Mouse (Mus musculus) small intestine, adult 2 months (tissue): ENCODE data around the gene Gm20388. TPM values are rescaled to one million over a fixed set of nuclear protein-coding genes. Genes with fewer than 3 reads are reported as not detected.

ENCODE experiments used
- H3K27ac ChIP-seq: fragments of 200-500 bp; 2 replicates; pipeline ENCODE4 v1.5.1; 2012; ENCODE audit warnings: low read depth, low read length, control low read depth, inconsistent platforms; ENCODE audit not compliant: insufficient read depth
- H3K27me3 ChIP-seq: fragments of 200-500 bp; 2 replicates; pipeline ENCODE4 v1.6.1; 2012; ENCODE audit warnings: mild to moderate bottlenecking, moderate library complexity, low read length, inconsistent platforms; ENCODE audit not compliant: control insufficient read depth, insufficient read depth
- H3K36me3 ChIP-seq: fragments of 200-500 bp; 2 replicates; pipeline ENCODE4 v1.6.1; 2012; ENCODE audit warnings: mild to moderate bottlenecking, low read length, control low read depth, inconsistent platforms; ENCODE audit not compliant: control insufficient read depth, insufficient read depth
- H3K4me1 ChIP-seq: fragments of 200-500 bp; 2 replicates; pipeline ENCODE4 v1.6.1; 2012; ENCODE audit warnings: low read length, inconsistent platforms, mixed read lengths; ENCODE audit not compliant: control insufficient read depth, insufficient read depth, insufficient read length
- H3K4me3 ChIP-seq: fragments of 200-500 bp; 2 replicates; pipeline ENCODE4 v1.5.1; 2012; ENCODE audit warnings: low read depth, mild to moderate bottlenecking, control low read depth, inconsistent platforms, low read length, moderate library complexity
- CTCF ChIP-seq: fragments of 200-500 bp; IDR thresholded peaks from 2 replicates; pipeline ENCODE4 v1.5.1; 2012; ENCODE audit warnings: low read depth, mild to moderate bottlenecking, control low read depth, inconsistent platforms, low read length, moderate library complexity, mixed read lengths; ENCODE audit not compliant: insufficient replicate concordance, insufficient read length; ENCODE audit errors: extremely low read depth
- POLR2A ChIP-seq: fragments of 200-500 bp; IDR thresholded peaks from 2 replicates; pipeline ENCODE4 v1.6.1; 2012; ENCODE audit warnings: low read depth, mild to moderate bottlenecking, control low read depth, inconsistent platforms, low read length, moderate library complexity
- WGBS: fragments of 180-500 bp; shearing (Covaris S2); methylation state at CpG from one replicate; pipeline ENCODE4 v1.1.7; 2018; 5-methylcytosine and 5-hydroxymethylcytosine counted together
- polyA plus RNA-seq: library from polyadenylated mRNA; depleted of rRNA; stranded (reverse); fragments of >200 nt; gene quantifications from 2 replicates; pipeline ENCODE4 v1.2.3, GENCODE M21; 2012

Gm20388 gene
- polyA plus RNA-seq, 1 experiment, result 37.3 TPM

- no peaks in the 10 kb centered on the region for H3K27me3 ChIP-seq
- peak overlapping the region; percentile 7; the same call in 1 of the 2 replicates for H3K27ac ChIP-seq
- H3K36me3 ChIP-seq, result no peaks in the 10 kb centered on the region
- TF ChIP-seq POLR2A (no peak), CTCF (no peak)
- 27% methylated on average over 3 of the region's 3 CpGs for WGBS
- no peak overlapping the region for H3K4me3 ChIP-seq
- H3K4me1 ChIP-seq, result peaks cover 23% of the 10 kb centered on the region
Measured at GRCm38 (mm10) chr8:123799885-123800284, 3889.2 kb downstream of the Gm20388 start.

GRCm38 (mm10) chr8:123800867-123801266 is 3890.2 kb downstream of the Gm20388 start:
- TF ChIP-seq CTCF (no peak), POLR2A (no peak)
- 94% methylated on average over 7 of the region's 7 CpGs for WGBS
- Histone ChIP-seq H3K36me3 (no peaks in the 10 kb centered on the region), H3K27ac (no peak overlapping the region), H3K4me1 (peaks cover 25% of the 10 kb centered on the region), H3K27me3 (no peaks in the 10 kb centered on the region), H3K4me3 (no peak overlapping the region)

- TF ChIP-seq CTCF (no peak), POLR2A (no peak)
- 79% methylated on average over 2 of the region's 2 CpGs for WGBS
- H3K36me3 ChIP-seq, result no peaks in the 10 kb centered on the region
- H3K27ac ChIP-seq, result no peak overlapping the region
- no peaks in the 10 kb centered on the region for H3K27me3 ChIP-seq
- no peak overlapping the region for H3K4me3 ChIP-seq
- peaks cover 20% of the 10 kb centered on the region for H3K4me1 ChIP-seq
Measured at GRCm38 (mm10) chr8:123801538-123801937, 3890.9 kb downstream of the Gm20388 start.

GRCm38 (mm10) chr8:123803639-123804038 is 3893.0 kb downstream of the Gm20388 start:
- WGBS, result 76% methylated on average over 1 of the region's 1 CpGs
- H3K4me1 ChIP-seq, result peaks cover 19% of the 10 kb centered on the region
- TF ChIP-seq CTCF (no peak), POLR2A (no peak)
- H3K4me3 ChIP-seq, result no peak overlapping the region
- no peak overlapping the region for H3K27ac ChIP-seq
- no peaks in the 10 kb centered on the region for H3K27me3 ChIP-seq
- H3K36me3 ChIP-seq, result no peaks in the 10 kb centered on the region

- H3K27ac ChIP-seq, result no peak overlapping the region
Measured at GRCm38 (mm10) chr8:123804586-123804985, 3893.9 kb downstream of the Gm20388 start.

GRCm38 (mm10) chr8:123805209-123805717 is 3894.6 kb downstream of the Gm20388 start:
- H3K27me3 ChIP-seq, result no peaks in the 10 kb centered on the region

More at GRCm38 (mm10) chr8:123804586-123804985, 3893.9 kb downstream of the Gm20388 start:
- Histone ChIP-seq H3K4me3 (no peak overlapping the region), H3K4me1 (peaks cover 19% of the 10 kb centered on the region), H3K36me3 (peaks cover 2% of the 10 kb centered on the region; the same call in 1 of the 2 replicates), H3K27me3 (no peaks in the 10 kb centered on the region)
- 41% methylated on average over 7 of the region's 7 CpGs for WGBS
- no peak for TF ChIP-seq CTCF
- TF ChIP-seq POLR2A, result no peak

GRCm38 (mm10) chr8:123805718-123806373 is 3895.2 kb downstream of the Gm20388 start, which contains the start of gene Rab4a:
Rab4a (plus strand) TSS chr8:123805985.
- Histone ChIP-seq H3K4me1 (peaks cover 17% of the 10 kb centered on the region), H3K27ac (peak within 1 kb of the TSS; percentile 92), H3K36me3 (peaks cover 5% of the 10 kb centered on the region; the same call in 1 of the 2 replicates), H3K27me3 (no peaks in the 10 kb centered on the region), H3K4me3 (peak within 1 kb of the TSS; percentile 87)
- under 1% methylated on average over 47 of the region's 48 CpGs for WGBS
- TF ChIP-seq POLR2A, result no peak; the same call in 1 of the 2 replicates
- TF ChIP-seq CTCF, result no peak

More at GRCm38 (mm10) chr8:123805209-123805717, 3894.6 kb downstream of the Gm20388 start:
- WGBS, result 20% methylated on average over 15 of the region's 15 CpGs
- Histone ChIP-seq H3K27ac (peak overlapping the region; percentile 92), H3K4me1 (peaks cover 17% of the 10 kb centered on the region), H3K4me3 (peak overlapping the region; percentile 87), H3K36me3 (peaks cover 5% of the 10 kb centered on the region; the same call in 1 of the 2 replicates)
- no peak for TF ChIP-seq CTCF
- no peak; the same call in 1 of the 2 replicates for TF ChIP-seq POLR2A
